Mouse (Mus musculus): ENCODE measurements around the gene Spdye4a.
"Not testable (repeated sequence)": the region's sequence is repeated elsewhere in the genome, so short reads cannot be mapped to it uniquely, and the experiment has no call there.

The Spdye4a gene

DNA sequence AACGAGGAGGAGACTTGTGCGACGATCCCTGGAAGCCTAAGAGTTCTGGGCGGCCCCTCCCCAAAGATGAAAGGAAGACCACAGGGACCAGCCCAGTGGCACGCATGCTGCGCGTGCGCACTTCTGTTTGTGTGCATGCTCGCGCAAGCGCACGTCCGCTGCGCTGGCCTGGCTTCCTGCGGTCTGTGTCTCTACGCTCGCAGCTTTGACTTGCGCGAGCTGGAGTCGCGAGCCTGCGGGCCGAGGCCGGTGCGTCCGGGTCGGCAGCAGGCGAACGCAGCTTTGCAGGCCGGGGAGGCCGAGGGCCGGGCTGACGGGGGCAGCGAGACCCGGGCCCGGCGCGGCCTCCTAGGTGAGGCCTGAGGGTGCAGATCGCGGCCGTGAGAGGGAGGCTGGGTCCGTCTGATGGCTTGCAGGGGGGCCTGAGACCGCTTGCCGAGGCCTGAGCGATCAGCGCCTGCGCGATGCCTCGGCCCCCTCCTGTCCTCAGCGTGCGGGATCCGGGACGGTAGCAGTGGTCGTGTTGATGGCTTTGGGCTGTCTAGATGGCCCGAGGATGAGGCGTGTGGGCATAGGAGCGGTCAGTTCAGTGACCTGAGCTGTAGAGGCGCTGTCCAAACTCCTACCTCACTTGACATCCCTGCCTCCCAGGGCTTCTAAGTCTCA, 8.5 kb upstream of the Spdye4a start, which contains the start of gene Zfp12:
TSS of gene Zfp12 (plus strand) at position 136 of the 666 bp plus-strand sequence.
- in situ Hi-C loops (cut with MboI; ENCODE audit: low sequenced_read_pairs), result no loop called here

DNA sequence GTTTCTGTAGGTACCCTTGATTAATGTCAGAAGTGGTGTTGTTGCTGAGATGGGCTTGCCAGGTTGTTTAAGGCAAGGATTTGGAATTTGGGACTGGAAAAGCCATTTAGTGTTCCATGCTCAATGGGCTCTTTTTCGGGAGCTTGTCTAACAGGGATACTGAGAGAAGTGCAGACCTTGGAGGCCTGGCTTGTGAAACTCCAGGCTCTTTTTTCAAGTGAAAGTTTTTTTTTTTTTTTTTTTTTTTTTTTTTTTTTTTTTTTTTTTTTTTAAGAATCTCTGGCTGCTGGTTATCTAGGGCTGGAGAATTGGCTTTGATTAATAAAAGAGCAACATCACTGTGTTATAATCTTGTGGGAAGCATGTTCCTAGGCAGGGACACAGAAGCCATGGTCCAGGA, 4.4 kb downstream of the Spdye4a start:
- in situ Hi-C loops (cut with MboI; ENCODE audit: low sequenced_read_pairs), result no loop called here

DNA sequence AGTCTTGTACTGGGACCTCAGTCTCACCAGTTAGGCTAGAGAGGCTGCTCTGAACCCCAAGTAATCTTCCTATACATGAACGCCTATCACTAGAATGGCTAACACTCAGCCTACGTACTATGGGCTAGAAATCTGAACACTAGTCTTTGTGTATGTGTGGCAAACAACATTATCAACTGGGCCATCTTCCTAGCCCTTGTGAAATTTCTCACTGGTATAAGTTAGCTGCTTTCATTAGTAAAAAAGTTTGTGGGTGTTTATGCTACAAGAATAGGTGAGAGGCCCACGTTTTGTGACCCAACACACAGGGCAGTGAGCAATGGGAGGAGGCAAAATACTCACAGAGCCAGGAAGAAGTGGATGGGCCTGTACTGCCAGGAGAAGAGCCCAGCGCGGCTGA, 5.7 kb downstream of the Spdye4a start:
- in situ Hi-C loops (cut with MboI; ENCODE audit: low sequenced_read_pairs), result no loop called here

DNA sequence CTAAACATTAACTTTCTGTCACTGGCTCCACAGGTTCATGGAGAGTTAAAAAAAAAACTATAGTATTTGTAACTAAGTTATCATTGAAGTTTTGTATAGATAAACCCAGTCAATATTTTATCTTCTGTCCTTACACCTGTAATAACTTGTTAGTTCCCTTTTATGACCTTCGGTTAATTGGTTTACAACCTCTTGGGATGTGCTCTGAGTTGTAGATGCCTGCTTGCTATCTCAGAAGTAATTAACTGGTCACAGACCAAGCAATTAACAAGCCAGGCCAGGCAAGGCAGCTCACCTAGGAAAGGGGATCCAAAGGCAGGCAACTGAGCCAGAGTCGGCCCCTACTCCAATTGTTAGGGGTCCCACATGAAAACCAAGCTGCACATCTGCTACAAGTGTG, 12.9 kb downstream of the Spdye4a start:
- in situ Hi-C loops (cut with MboI; ENCODE audit: low sequenced_read_pairs), result no loop called here

DNA sequence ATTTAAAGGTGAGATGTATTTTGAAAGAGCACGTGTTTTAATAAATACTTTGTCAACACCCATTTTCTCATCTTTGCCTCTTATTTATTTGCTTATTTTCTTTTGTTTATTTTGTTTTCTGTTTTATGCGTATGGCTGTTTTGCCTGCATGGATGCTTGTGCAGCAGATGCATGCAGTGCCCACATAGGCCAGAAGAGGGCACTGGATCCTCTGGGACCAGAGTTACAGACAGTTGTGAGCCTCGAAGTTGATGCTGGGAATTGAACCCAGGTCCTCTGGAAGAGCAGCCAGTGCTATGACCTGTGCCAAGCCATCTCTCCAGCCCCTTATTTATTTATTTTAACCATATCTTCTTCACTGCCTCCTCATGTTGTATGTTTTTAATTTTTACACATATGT, 21.7 kb downstream of the Spdye4a start:
- in situ Hi-C loops (cut with MboI; ENCODE audit: low sequenced_read_pairs), result no loop called here

DNA sequence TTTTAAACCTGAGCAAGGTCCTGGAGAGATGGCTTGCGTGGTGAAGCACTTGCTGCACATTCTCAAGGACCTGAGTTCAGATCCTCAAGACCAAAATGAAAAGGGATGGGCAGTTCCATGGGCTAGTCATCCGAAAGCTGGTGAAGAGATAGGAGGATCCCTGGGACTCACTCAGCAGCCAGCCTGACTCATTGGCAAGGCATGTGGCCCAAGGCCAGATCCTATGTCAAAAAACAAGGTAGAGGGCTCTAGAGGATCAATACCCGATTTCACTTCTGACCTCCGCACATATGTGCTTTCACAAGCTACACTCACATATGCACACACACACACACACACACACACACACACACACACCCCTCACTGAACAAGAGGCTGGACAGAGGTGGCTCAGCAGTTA, 30.2 kb downstream of the Spdye4a start:
- in situ Hi-C loops (cut with MboI; ENCODE audit: low sequenced_read_pairs), result no loop called here

DNA sequence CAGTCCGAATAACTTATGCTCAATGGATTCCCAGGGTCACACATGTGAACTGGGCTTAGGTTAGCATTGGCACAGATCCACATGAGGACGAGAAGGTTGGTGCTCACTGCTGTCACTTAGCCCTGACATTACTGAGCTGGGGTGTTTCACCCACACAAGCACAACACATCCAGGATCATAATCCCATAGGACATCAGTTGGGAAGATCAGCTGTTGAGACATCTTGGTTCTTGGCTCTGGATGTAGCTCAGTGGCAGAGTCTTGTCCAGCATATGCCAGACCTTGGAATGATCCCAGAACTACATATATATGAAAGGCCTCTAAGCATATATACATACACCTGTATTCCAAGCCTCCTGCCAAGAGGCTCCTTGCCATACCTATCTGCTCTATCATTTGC, 31.5 kb downstream of the Spdye4a start:
- in situ Hi-C loops (cut with MboI; ENCODE audit: low sequenced_read_pairs), result no loop called here

DNA sequence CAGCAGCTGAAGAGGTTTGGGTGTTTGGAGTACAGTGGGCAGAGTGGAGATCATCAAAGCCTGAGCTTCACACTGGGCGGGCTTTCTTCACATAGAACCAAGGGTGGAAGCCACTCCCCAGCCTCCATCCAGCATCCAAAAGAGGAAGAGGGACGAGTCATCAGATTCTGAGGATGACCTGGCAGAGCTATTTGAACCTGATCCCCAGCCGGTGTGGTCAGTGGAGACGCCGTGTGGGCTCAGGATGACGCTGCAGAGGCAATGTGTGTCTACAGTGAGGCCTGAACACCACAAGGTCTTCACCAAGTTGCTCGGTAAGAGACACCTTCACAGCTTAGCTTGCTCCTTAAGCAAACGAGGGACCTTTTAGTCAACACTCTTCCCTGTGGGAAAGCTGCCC, 31.9 kb downstream of the Spdye4a start:
- in situ Hi-C loops (cut with MboI; ENCODE audit: low sequenced_read_pairs), result not testable (repeated sequence)

DNA sequence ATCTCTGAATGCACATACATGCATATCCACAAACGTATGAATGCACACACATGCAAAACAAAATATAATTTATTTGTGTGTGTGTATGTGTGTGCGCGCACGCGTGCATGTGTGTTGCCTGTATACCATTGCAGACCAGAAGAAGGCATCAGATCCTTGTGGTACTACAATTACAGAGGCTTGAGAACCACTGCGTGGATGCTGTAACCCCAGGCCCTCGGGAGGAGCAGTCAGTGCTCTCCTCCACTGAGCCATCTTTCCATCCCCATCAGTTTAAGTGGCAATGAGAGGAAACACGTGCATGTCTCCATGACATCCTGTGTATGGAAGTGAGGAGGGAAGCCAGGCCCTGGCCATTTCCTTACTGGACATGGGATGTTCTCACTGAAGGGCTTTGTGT, 33.9 kb downstream of the Spdye4a start:
- in situ Hi-C loops (cut with MboI; ENCODE audit: low sequenced_read_pairs), result no loop called here

DNA sequence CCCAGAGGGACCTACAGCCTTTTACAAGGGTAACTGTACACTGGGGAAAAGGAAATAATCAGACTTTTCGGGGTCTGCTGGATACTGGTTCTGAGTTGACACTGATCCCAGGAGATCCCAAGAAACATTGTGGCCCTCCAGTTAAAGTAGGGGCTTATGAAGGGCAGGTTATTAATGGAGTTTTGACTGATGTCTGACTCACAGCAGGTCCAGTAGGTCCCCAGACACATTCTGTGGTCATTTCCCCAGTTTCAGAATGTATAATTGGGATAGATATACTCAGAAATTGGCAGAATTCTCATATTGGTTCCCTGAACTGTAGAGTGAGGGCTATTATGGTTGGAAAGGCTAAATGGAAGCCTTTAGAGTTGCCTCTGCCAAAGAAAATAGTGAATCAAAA, 38.7 kb downstream of the Spdye4a start:
- in situ Hi-C loops (cut with MboI; ENCODE audit: low sequenced_read_pairs), result not testable (repeated sequence)

DNA sequence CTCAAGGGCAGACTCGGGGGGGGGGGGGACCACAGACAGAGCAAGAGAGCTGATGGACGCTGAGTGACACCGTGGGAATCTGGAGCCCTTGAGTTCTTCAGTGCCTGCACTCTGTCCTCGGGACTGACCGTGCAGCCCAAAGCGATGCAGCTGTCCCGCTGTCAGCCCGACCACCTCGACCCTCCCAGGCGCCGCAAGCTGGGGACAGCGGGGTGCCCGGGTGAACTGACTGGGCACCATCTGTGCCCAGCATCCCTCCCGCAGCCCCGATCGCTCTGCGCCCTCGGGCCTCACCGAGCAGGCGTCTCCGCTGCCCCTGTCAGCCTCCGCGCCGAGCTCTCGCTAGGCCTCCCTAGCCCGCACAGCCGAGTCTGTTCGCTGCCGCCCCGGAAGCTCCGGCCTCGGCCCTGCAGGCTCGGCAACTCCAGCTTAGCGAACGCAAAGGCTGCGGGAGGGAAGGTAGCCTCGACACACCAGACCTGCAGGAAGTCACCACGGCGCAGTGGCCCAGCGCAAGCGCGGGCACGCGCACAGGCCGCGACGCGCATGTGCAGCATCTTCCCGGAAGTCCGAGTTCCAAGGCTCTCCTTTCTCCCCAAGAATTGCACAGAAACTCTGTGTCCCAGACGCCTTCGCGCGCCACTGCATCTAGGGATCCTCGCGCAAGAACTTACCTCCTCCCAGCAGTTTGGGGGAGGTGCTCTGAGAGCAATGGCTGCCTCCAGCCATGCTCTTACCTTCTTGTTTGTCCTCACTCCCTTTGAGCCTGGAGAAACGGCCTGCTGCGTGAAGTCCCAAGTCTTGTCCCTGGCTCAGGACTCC, 46.2 kb downstream of the Spdye4a start, which contains the start of the genes Rbak and Spdye4b:
TSS of gene Rbak (minus strand) at position 521 of the 822 bp plus-strand sequence.
TSS of gene Spdye4b (plus strand) at position 763 of the 822 bp plus-strand sequence.
- in situ Hi-C loops (cut with MboI; ENCODE audit: low sequenced_read_pairs), result loop anchor here (5.0 kb wide), 1 partner anchor 52 kb away; no protein-coding TSS in a partner anchor

DNA sequence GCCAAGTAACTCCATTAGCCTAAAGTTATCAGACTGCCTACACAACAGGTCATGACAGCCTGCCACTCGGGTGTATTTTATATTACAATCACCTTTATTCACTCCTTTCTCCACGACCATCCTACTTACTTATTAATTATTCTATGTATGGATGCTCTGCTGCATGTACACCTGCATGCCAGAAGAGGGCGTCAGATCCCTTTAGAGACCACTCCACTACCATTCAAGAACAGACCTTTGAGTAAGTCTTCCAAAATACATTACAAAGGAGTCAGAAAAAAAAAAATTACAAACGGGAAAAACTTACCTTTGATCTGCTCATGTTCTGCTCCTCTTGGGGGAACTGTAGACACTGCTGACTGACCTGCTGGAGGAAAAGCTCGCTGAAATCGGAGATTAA, 47.5 kb downstream of the Spdye4a start:
- in situ Hi-C loops (cut with MboI; ENCODE audit: low sequenced_read_pairs), result no loop called here

DNA sequence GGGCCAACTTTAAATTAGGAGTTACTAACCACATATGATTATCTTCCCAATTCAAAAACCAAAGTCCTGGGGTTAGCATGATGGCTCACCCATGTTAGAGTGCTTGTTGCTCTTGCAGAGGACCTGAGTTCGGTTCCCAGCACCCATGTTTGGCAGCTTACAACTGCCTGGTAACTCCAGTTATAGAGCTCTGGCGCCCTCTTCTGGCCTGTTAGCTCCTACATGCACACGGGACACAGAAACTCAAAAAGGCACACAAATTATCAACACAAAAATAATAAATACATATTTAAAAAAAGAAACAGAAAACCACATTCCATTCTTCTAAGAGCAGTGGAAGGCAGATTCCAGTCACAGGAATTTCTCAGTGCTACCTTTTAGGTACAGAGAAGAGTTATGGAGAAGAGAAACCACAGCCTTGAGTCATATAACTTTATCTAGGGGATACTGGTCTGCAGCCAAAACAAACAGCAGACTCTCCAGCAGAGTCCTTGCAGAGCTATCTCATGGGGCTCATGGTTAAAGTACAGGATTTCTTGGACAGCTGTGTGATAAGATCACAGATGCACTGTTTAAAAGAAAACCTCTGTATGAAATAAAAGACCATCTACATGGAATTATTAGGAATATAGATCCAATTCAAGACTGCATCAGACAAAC, 49.0 kb downstream of the Spdye4a start:
- in situ Hi-C loops (cut with MboI; ENCODE audit: low sequenced_read_pairs), result no loop called here

DNA sequence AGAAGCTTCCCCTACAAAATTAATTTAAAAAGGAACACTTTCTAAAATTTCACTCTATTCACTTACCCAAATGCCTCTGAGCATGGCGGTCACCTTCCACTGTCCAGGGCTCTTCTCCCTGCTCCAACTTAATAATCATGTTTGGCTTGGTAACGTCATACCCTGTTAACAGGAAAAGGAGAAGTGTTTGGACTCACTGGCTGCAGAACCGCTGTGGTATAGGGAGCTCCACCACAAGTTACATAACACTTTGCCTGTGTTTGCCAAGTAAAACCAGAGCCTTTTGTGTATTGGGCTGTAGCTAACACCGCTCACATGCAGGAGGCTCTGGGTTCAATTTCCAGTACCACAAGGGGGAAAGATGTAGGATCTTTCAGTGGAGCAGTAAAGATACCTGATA, 50.7 kb downstream of the Spdye4a start:
- in situ Hi-C loops (cut with MboI; ENCODE audit: low sequenced_read_pairs), result no loop called here
